Mouse (Mus musculus) layer of hippocampus, postnatal 10 days (tissue): ENCODE measurements around the gene Raf1. TPM values are rescaled to one million over a fixed set of nuclear protein-coding genes. Genes with fewer than 3 reads are reported as not detected.
"Not testable (repeated sequence)": the region's sequence is repeated elsewhere in the genome, so short reads cannot be mapped to it uniquely, and the experiment has no call there.

Experiments used
- DNase-seq, 2 experiments: peaks; one replicate each; pipeline ENCODE4 v3.0.0; 2021; ENCODE audit warnings: low spot score in 2 of 2
- total RNA-seq, 2 experiments: library from RNA; stranded (reverse); gene quantifications; 2 replicates each; pipeline ENCODE4 v1.2.3; 2021

Raf1 gene
- total RNA-seq, 2 experiments from 2014 or later, result 114 to 123 TPM

DNA sequence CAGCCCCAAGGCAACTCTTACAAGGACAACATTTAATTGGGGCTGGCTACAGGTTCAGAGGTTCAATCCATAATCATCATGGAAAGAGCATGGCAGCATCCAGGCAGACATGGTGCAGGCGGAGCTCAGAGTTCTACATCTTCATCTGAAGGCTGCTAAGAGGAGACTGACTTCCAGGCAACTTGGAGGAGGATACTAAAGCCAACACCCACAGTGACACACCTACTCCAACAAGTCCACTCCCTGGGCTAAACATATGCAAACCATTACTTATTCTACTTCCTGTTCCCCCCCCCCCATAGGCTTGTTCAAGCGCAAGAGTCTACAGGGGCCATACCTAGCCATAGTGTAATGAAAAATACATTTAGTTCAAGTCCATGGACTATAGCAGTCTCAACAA, 7.8 kb upstream of the Raf1 start:
- DNase-seq, result no peak

DNA sequence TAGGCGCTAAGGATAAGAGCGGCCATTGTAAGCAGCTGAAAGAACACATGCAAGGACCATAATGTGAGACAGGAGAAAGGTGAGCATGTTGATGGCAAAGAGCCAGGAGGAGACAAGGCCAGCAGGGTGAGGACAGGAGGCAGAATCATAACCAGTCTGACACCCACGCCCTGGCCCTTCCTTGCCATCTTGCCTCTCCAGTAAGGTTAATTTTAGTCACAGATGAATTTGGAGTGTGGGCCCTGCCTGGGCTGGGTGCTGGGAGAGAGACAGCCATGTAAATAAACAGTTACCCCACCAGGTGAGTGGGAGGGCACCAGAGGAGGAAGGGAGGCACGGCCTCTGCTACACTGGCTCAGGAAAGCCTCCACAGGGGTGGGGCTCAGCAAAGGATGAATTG, 4.6 kb upstream of the Raf1 start:
- no peak for DNase-seq

DNA sequence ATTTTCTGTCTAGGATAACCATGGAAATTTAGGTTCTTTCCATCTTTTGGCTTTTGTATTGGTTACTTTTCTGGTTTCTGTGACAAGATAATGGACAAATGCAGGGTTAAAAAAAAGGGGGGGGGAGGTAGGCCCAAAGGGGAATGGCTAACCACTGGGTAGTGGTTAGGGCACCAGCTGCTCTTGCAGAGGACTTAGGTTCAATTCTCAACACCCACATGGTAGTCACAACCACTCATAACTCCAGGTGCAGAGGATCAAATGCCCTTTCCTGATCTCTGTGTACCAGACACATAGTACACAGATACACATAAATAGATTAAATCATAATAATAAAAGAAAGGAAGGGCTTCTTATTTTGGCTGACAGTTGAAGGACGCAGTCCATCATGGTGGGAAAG, 1.6 kb upstream of the Raf1 start:
- no peak for DNase-seq

DNA sequence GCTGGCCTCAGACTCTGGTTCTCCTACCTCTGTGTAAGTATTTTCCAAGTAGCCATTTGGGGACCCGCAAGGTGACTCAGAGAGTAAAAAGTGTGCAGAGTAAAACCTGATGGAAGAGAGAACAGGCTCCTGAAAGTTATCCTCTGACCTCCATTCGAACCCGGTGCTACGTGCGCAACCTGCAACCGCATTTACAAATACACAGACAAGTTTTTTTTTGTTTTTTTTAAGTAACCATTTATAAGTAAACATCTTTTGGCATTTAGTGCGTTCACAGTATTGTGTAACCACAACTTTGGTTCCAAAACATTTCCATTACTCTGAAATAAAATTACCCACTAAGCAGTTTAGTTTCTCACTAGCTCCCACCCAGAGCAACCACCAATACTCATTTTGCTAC, 1.0 kb upstream of the Raf1 start:
- no peak for DNase-seq

DNA sequence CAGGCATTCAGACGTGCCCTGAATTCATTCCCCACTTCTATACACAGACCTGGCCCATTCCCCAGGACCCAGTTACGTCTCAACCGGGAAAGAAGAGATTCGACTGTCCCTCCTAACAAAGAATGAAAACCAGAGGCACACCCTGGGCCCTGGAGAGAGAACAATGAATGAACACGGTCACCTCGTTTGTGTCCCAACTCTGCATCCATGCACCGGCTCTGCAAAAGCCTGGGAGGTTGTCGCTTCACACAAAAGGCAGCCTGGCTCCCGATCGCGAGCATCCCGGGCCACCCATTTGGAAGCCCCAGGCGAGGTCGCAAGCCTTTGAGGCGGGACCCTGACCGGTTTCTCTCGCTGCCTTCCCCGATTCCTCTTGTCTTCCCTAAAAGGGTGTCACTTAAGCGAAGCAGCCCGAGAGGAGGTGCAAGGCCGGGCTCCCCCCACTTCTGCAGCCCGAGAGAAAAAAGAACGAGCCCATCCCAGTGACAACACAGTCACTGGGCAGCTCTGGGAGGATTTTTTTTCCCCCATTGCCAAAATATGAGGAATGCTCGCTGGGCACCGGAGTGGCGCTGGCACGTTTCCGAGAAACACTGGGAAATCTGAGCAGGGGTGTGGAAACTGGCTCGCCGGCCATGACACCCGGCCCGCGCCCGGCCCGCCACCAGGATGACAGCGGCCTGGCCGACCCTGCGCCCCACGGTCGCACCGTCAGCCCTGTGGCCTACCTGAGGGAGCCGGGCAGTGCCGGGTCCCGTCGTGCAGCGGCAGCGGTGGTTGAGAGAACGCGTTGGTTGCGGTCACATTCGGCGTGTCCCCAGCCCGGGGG, 713 bp downstream of the Raf1 start:
- peak; percentile 74 to 81 for DNase-seq

DNA sequence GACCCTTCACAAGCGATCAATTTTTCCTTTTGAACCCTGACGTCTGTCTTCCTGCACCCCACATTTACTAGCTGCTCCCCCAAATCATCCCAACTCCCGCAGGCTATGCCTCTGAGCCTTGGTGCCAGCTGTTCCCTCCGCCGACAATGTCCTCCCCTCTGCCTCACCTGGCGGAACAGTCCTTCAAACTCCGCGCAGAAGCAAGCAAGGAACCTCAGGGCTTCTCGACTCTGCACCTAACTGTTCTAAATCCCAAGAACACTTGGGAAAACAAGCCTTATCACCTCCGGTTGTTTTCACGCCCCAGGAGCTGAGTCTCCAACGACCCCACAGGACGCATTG, 1.3 kb downstream of the Raf1 start:
- DNase-seq, result no peak

DNA sequence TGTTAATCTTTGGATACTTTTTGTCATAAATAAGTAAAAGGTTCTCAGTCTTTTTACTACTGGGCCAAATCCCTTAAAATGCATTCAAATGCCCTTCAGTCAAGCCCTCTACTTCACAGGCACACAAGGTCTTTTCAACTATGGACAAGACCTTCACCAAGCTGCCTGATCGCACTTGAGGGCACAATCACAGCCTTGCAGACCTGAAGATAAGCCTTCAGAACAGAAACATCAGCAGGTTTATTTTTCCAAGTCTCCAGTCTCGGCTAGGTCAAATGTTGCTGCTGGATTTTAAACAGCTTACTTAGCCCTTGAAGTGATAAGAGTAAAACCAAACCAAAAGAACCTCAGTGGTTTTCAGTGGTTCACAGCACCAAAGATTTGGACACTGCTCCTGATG, 2.1 kb downstream of the Raf1 start:
- DNase-seq, result no peak

DNA sequence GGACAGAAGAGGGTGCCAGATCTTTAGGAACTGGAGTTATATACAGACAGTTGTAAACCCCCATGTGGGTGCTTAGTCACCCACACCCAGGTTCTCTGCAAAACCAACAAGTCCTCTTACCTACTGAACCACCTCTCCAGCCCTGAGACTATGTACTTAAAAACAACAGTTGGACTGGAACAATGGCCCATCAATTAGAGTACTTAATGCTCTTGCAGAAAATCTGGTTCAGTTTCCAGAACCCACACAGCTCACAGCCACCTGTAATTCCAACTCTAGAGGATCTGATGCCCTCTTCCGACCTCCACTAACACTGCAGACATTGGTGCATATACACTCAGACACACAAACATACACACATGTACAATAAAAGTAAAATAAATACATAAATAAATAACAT, 3.7 kb downstream of the Raf1 start:
- no peak for DNase-seq

DNA sequence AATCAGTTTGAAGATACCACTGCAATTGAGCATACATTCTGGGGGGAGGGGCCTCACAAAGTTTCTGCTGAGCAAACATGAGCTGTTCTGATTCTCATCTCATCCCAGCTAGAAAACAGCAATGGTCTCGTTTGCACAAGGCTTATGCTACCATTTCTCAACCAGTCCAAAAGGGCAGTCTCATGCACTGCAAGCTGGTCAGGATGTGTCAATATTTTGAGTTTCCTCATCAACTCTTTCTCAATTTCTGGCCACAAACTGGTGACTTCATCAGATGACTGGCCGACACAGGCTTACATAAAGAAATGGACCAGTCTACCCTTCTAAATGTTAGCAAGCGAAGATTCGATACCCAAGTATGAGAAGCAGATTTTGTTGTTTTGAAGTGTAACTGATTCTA, 9.8 kb downstream of the Raf1 start:
- DNase-seq, result no peak

DNA sequence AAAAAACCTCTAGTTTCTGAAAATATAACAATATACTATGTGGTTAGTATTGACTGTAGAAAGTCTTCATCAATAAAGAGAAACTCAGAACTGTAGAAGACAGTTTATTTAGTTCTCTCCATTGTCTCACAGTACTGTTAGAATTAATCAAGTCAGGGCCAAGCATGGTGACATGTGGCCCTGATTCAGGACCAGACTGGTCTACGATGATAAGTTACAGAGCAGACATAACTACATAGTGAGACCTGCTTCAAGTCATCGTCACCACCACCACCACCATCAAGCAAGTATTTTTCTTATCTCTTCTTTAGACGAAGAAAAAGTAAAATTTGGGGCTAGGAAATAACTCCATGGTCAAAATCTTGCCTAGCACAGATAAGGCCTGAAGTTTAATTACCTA, 12.2 kb downstream of the Raf1 start:
- no peak for DNase-seq

DNA sequence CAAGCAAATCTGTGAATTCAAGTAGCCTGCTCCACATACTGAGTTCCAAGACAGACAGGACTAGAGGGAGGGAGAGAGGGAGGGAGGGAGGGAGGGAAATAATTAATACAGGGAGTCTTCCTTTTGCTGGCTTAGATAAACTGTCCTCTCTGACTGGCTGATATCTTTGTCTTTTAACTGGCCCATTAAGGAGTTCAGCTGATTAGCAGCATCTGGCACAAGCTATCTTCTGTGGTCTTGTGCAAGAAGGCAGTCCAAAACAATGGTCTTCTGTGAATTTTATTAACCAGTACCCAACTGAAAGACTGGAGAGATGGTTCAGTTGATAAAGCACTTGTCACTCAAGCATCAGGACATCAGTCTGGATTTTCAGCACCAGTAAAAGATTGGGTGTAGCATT, 17.6 kb downstream of the Raf1 start:
- DNase-seq, result no peak

DNA sequence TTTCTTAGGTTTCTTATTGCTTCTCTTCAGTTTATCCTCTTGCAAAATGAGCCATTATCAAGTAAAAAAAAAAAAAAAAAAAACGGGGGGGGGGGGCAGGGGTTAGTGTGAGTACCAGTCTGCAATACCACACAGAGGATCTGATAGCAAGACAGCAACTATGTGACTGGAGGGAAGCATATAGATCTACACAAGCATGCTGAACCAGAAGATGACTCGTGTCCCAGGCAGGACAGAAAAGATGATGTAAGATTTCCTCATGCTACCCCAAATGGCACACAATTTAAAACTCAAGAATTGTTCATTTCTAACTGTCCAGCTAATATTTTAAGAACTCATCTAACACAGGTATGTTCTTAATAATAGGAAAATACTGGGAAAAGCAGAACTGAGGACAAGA, 22.5 kb downstream of the Raf1 start:
- no peak for DNase-seq

DNA sequence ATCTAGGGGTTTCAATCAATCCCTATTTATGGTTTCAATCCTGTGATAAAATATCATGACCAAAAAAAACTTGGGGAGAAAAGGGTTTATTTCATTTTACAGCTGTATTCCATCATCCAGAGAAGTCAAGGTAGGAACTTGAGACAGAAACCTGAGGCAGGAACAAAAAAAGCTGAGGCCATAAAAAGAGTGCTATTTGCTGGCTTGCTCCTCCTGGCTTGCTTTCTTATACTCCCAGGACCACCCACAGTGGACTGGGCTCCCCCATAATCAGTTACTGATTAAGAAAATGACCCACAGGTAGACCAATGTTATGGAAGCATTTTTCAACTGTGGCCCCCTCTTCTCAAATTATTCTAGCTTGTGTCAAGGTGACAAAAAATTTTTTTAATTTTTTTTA, 24.7 kb downstream of the Raf1 start:
- DNase-seq, result no peak

DNA sequence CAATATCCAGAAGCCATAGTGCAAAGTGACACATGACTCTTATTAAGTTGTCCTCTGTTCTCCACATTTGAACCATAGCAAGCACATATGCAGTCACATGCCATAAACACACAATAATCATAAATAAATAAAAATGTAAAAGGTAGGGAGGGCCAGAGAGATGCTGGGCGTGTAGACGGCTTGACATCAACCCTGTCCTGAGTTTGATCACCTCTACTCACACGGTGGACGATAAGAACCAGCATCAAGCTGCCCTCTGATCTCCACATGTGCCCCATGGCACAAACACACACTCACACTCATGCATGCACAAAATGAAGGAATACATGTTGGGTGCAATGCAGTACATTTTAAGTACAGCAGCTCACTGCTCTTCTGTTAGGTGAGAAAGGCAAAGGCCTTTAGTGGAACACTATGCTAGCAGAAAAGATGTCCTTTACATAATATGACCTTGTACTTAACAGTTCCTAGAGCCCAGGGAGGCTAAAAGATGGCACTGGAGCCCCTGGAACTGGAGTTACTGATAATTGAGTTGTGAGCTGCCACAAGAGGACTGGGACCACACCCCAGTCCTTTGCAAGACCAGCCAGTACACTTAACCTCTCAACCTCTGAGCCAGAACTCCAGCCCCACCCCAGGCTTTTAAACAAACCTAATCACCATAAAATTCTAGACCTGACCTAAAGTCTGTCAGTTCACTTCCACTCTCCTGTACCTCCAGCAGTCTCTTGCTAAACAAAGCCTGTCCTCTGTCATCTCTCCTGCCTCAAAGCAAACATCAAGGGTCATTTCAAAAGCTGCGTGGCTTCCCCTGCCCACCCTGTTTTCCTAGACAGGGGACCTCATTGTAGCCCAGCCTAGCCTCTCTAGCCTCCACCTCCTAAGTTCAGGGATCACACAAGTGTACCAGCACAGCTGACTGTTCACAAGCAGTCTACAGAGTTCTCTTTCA, 25.7 kb downstream of the Raf1 start:
- DNase-seq, result no peak

DNA sequence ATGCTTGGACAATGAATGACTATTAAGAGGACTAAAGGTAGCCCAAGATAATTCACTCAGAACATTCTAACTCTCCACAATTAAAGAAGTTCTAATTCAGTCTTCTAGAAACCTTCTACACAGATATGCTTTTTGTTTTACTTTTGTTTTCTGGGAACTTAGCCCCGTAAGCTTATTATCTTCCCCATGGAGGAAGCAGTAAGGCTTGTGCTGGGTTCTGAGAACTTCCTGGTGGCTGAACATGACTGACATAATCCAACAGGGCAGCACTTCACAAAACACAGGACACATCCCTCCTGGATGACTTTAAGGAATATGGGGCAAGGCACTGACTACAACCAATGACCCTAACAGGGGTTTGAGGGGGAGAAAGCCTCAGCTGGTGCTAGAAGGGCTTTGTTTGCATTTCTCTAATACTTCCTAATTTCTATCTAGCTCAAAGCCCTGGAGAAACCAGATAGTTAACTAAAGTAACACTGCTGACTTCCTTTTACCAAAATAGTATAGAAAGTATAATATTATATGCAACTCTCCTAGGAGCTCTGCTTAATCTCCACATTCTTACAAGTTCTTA, 26.6 kb downstream of the Raf1 start:
- DNase-seq, result no peak

DNA sequence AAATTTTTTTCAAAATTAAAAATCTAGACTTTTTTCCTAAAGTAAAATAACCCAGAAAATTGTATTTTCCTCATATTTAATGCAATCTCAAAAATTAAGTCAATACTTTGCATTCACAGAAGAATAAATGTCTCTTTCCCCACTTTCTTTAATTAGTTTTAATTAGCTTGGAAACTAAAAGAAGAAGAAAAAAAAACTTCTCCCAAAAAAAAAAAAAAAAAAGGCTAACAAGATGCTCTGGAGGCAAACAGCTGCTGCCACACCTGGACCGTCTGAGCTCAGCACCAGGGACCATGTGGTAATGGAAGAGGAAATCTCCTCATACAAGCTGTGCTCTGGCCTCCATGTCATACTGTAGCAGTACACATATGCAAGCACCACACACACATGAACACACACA, 33.1 kb downstream of the Raf1 start:
- no peak for DNase-seq

DNA sequence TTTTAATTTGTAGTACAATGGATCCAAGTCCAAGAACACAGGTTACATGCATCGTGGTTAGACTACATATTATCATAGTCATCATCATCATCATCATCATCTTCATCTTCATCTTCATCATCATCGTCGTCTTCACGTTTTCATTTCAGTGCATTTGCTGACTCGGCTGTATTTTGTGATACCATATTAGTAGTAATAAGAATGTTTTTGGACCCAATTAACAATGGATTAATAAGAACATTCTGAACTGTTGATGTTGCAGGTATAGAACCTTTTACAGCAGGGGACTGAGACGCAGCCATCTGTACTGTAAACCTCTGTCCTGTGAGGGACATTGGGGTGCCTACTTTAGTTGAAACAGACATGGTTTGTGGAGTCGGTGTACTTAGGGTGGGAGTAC, 38.2 kb downstream of the Raf1 start:
- DNase-seq, result not testable (repeated sequence)

DNA sequence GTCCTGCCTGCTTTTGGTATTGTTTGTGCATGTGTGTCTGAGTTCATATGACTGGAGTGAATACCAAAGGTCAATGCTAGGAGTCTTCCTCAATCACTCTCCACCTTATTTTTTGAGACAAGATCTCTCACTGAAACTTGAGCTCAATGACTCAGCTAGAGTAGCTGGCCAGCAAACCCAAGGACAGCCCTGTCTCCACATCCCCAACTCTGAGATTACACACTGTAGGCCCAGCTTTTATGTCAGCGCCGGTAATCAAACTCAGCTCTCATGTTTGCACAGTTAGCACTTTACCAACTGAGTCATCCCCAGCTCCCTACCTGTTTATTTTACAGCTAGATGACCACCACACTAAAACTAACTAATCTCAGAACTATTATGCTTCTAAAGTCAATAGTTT, 42.4 kb downstream of the Raf1 start:
- DNase-seq, result no peak

DNA sequence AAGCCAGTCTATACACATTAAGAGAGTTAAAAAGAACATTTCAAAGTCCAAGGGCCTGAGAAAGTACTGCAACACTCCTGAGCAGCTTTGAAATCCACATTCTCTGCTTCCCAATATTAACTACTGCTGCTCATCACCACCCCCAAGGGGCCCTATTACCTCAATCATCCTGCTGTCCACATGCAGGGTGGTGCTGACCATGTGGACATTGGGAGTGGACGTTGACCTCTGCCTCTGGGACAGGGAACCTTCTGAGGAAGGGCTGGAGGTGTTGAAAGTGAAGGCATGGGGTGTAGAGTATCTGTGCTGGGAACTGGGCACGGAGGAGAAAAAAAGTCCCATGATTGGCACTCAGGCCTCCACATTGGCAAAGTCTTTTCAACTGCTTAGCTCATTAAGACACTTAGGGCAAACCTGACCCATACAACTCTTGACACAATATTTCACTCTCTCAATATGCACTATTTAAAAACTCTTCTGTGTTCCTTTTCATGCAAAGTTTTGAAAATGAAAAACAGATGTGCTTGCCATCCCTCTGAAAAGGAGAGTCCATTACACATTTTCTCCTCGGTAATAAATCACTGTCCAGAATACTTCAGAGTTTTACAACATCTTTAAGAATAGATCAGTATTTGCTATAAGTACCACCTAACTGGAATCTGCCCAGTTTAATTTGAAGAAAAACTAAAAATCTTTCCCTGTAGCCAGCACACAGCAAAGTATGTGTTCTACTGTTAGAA, 45.2 kb downstream of the Raf1 start:
- DNase-seq, result no peak

DNA sequence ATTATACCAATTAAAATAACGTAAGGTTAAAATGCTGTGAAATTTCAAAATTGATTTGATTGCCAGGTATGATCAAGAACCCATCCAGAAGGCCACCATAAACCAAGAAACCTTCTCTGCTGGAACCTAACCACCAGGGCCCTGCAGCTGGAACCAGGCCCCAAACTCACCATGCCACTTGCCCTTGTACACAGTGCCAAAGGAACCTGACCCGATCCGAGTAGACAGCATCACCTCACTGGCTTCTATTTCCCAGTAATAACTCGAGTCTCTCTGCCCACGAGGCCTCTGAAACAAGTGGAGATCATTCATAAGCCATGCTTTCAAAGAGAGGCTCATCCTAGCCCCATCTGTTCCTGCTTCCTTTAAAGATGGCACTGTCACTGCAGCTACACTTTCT, 50.3 kb downstream of the Raf1 start:
- no peak for DNase-seq

DNA sequence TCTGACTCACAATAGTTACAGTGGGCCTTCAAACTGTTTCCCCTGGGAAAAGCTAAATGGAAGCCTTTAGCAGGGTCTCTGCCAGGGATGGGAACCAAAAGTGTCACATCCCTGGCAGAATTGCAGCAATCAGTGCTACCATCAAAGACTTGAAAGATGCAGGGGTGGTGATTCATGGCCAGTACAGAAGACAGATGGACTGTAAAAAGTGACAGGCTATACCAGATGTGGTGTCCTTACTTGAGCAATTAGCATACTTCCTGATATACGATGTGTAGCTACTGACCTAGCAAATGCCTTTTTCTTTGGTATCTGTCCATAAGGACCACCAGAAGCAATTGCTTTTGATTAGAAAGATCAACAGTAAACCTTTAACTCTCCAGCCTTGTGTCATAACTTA, 55.5 kb downstream of the Raf1 start:
- DNase-seq, result no peak

DNA sequence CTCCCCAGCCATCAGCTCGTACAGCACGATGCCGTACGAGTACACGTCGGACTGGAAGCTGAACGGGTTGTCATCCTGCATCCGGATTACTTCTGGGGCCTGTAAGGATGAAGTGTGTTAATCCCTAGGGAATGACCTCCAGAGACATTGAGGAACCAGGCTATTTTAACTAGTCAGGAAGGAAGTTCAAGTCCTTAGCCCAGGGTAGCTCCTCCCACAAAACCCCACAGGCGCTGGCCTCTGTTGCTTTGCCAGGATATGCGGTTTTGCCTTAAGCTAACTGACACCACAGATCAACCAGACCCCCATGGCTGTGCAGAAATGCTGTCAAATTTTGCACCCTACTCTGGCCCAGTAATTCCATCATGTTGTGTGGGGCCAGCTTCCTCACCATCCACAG, 56.6 kb downstream of the Raf1 start:
- DNase-seq, result no peak
